Mouse (Mus musculus): Measurements from ENCODE around the gene Olfr837. TPM values are rescaled to one million over a fixed set of nuclear protein-coding genes. Genes with fewer than 3 reads are reported as not detected.
"Not testable (repeated sequence)": the region's sequence is repeated elsewhere in the genome, so short reads cannot be mapped to it uniquely, and the experiment has no call there.

The Olfr837 gene
- not detected in 2 replicates for polyA plus RNA-seq (2015; fragmentation: Nextera tagmentation; extraction: Ambion mirVana)

DNA sequence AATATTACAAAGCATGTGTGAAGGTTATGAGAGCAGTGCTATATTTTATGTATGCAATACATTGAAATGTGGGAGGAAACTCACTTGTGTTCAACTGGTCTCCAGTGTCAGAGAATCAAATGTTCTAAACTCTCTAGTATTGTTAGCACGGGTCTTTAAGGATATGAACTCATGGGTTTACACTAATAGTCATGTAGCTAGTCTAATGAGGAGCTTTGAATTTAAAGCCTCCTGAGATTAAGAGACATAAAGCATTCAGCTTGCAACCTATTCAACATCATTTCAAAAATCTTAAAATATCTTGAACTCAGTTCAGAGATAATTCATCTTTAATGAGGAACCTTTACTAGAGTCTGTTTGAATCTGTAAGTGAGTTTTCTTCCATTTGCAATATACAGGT lies at the start of gene Olfr837:
Olfr837 (plus strand) TSS at position 301 of the 400 bp plus-strand sequence.
- H3K27ac ChIP-seq = no peak within 1 kb of the TSS
- no peak within 1 kb of the TSS for H3K4me3 ChIP-seq
- no peaks in the 10 kb centered on the region for H3K27me3 ChIP-seq
- 76% methylated on average over 1 of the region's 1 CpGs for WGBS
- no peaks in the 10 kb centered on the region for H3K36me3 ChIP-seq
- no peaks in the 10 kb centered on the region for H3K4me1 ChIP-seq
- no peak for ATAC-seq (ENCODE audit: low FRiP score, low read depth)
- no peak within 1 kb of the TSS for H3K9ac ChIP-seq
- peaks cover 4% of the 10 kb centered on the region; the same call in 1 of the 2 replicates for H3K9me3 ChIP-seq
- H3K4me2 ChIP-seq (replicated peaks) = no peak within 1 kb of the TSS

DNA sequence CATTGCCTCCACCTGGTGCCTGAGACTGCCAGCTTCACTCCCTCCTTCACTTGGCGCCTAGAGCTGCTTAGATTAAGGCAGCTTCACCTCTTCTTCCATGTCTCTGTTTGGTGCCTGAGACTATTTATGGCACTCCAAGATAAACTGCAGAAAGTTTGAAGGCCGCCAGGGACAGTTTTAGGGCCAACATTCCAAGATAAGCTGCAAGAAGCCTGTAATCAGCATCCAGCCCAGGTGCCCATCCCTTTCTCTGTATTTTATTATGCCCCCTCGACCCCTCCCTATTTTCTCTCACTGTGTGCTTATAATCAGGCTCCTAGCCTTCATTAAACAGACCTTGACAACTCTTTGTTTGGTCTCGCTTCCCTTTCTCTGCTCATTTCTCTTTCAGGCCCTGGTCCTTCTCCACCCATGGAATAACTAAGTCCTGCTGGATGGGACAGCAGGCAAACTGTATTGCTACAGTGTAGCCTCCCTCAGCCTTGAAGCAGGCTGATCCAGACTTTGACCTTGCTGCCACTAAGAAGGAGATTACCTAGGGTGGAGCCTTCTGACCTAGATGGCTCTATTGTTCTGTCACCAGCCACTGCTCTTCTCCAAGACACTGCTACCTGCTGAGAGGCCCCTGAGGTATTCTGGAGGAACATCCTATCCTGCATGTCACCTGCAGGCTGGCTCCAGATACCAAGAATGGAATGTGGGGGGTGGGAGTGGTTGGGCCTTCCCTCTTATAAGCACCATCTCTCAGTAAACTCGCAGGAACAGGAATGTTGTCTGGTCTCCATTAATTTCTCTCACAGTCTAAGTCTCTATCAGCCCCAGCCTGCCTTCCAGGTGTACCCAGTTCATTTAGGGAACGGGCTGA lies 43.0 kb upstream of the Olfr837 start:
- H3K27ac ChIP-seq; H3K4me1 ChIP-seq; H3K27me3 ChIP-seq; H3K36me3 ChIP-seq; H3K9me3 ChIP-seq; ATAC-seq (ENCODE audit: low FRiP score, low read depth); H3K4me3 ChIP-seq; H3K9ac ChIP-seq; H3K4me2 ChIP-seq (replicated peaks): not testable (repeated sequence)
- 45% methylated on average over 6 of the region's 6 CpGs for WGBS

DNA sequence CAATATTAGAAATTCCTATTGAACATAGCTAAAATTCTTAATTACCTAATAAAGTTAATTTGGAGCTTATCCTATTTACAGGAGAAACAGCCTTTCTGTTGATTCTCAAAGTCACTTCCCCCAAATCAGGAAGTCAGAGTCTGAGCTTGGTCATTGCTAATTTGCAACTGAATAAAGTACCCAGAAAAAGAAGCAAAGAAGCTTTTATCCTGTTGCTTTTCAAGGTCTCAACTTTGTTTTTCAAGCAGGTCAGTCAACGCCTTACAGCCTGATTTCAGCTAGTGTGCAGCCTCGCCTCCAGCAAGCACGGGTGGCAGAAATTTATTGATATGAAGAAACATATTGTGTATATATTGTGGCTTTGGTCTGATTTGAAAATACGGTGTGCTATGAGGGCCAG lies 38.8 kb upstream of the Olfr837 start:
- no peak for ATAC-seq (ENCODE audit: low FRiP score, low read depth)
- Histone ChIP-seq H3K36me3 (no peaks in the 10 kb centered on the region), H3K9ac (no peak overlapping the region), H3K27ac (no peak overlapping the region), H3K27me3 (no peaks in the 10 kb centered on the region), H3K4me1 (no peaks in the 10 kb centered on the region), H3K4me2 (replicated peaks) (no peak overlapping the region), H3K4me3 (no peak overlapping the region), H3K9me3 (peaks cover 13% of the 10 kb centered on the region; the same call in 1 of the 2 replicates)
- WGBS = 90% methylated on average over 4 of the region's 4 CpGs

DNA sequence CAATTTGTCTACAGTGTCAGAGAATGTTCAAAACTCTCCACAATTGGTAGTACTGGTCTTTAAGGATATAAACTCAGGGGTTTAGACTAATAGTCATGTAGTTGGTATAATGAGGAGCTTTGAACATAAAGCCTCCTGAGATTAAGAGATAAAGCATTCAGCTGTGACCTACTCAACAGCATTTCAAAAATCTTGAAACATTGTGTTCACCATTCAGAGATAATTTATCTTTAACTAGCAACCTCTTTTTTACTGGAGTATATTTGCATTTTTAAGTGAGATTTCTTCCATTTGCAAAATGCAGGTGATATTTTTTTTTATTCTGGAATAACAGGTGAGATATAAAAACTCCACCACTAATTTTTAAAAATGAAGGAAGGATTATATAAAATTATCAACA lies 16.0 kb upstream of the Olfr837 start, which contains the start of gene Olfr836:
Olfr836 (plus strand) TSS at position 301 of the 400 bp plus-strand sequence.
- no peaks in the 10 kb centered on the region for H3K9me3 ChIP-seq
- H3K4me2 ChIP-seq (replicated peaks) = no peak within 1 kb of the TSS

DNA sequence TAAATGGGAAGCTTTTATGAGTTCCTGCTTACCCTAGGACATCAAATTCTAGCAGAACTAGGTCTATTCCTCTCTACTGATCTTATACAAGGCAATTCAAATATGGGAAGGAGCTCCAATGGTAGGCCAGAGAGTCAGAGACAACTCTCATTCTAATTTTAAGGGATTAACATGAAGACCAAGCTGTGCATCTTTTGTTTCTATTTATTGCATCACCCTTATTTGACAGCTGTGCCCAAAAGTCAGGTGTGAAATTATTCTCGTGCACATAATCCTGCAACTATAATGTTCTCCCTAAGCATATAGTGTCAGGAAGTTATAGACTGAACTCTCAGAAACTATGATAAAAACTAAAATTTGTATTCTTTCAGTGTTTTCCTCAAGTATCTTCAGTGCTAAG lies 41.1 kb downstream of the Olfr837 start, which contains the start of gene Olfr839-ps1:
Olfr839-ps1 (minus strand) TSS at position 101 of the 400 bp plus-strand sequence.
- no peak for ATAC-seq (ENCODE audit: low FRiP score, low read depth)
- 77% methylated on average over 1 of the region's 1 CpGs for WGBS
- Histone ChIP-seq H3K27ac (no peak within 1 kb of the TSS), H3K36me3 (no peaks in the 10 kb centered on the region), H3K4me2 (replicated peaks) (no peak within 1 kb of the TSS), H3K9ac (no peak within 1 kb of the TSS), H3K9me3 (0 out of 2 replicates have a peak, but pooled peaks cover 9% of the 10 kb centered on the region), H3K4me3 (no peak within 1 kb of the TSS), H3K27me3 (no peaks in the 10 kb centered on the region), H3K4me1 (no peaks in the 10 kb centered on the region)

More for the DNA sequence above, 16.0 kb upstream of the Olfr837 start, which contains the start of gene Olfr836:
- Histone ChIP-seq H3K4me1 (no peaks in the 10 kb centered on the region), H3K36me3 (no peaks in the 10 kb centered on the region), H3K27ac (no peak within 1 kb of the TSS), H3K27me3 (no peaks in the 10 kb centered on the region), H3K9ac (no peak within 1 kb of the TSS), H3K4me3 (no peak within 1 kb of the TSS)
- ATAC-seq (ENCODE audit: low FRiP score, low read depth) = no peak

Other genes starting within 250 kb of the Olfr837 start
- not detected in 2 replicates for gene Olfr832, start 199.2 kb upstream of the Olfr837 start, polyA plus RNA-seq (2015; fragmentation: Nextera tagmentation; extraction: Ambion mirVana)
- gene Olfr834, start 148.3 kb upstream of the Olfr837 start, polyA plus RNA-seq (2015; fragmentation: Nextera tagmentation; extraction: Ambion mirVana) = not detected in 2 replicates
- not detected in 2 replicates for gene Olfr835, start 103.6 kb upstream of the Olfr837 start, polyA plus RNA-seq (2015; fragmentation: Nextera tagmentation; extraction: Ambion mirVana)
- not detected in 2 replicates for gene Olfr836, start 15.9 kb upstream of the Olfr837 start, polyA plus RNA-seq (2015; fragmentation: Nextera tagmentation; extraction: Ambion mirVana)
- gene Olfr839-ps1, start 41.0 kb downstream of the Olfr837 start, polyA plus RNA-seq (2015; fragmentation: Nextera tagmentation; extraction: Ambion mirVana) = 0.01 TPM in 1 of 2 replicates, not detected in the other
- gene Olfr843, start 115.7 kb downstream of the Olfr837 start, polyA plus RNA-seq (2015; fragmentation: Nextera tagmentation; extraction: Ambion mirVana) = not detected in 2 replicates
- not detected in 2 replicates for gene Olfr844, start 180.0 kb downstream of the Olfr837 start, polyA plus RNA-seq (2015; fragmentation: Nextera tagmentation; extraction: Ambion mirVana)
- not detected in 2 replicates for gene Olfr845, start 200.1 kb downstream of the Olfr837 start, polyA plus RNA-seq (2015; fragmentation: Nextera tagmentation; extraction: Ambion mirVana)
- gene Olfr846, start 227.7 kb downstream of the Olfr837 start, polyA plus RNA-seq (2015; fragmentation: Nextera tagmentation; extraction: Ambion mirVana) = not detected in 2 replicates
- gene Olfr847, start 242.4 kb downstream of the Olfr837 start, polyA plus RNA-seq (2015; fragmentation: Nextera tagmentation; extraction: Ambion mirVana) = not detected in 2 replicates

Data from limb, embryonic 13.5 days (tissue).